Mouse (Mus musculus): ENCODE data around the gene Gm1043.
A peak's percentile ranks its signal among the peaks of the same experiment; 100 is the strongest.

The Gm1043 gene

DNA sequence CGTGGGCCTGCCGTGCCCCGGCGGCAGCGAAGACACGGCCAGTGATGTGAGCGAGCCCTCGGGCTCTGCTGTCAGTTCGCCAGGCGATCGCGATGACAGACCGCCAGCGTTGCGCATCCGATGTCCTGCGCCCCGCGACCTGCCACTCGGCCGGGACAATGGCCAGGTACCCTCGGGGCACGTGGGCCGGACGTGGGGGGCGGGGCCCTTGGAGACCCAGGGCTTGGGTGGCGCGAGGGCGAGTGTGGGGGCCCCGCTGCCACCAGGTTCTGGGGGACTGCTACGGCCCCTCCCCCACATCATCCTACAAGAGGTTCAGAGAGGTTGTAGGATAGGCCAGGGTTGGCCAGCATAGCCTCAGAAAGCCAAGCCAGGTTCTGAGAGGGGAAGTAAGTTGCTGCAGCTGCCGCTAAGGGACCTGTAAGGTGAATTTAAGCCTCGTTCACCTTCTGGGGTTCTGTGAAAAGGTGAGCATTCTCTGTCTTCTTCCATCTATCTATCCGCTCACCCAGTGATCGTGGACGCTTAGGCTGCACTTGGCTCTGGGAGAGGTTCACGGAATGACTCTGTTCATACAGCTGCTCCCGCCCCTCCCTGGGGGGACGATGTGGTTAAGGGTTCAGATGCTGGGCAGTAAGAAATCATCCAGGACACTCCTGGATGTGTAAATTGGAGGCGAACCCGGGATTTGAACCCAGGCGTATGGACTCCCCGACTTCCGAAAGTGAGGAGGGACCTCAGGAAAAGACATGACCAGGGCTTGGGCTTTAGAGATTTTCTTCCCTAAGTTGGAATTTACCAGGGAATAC is 157.4 kb downstream of the Gm1043 start:
- DNase-seq (ENCODE audit: low read depth, low spot score) = no peak

- DNase-seq (ENCODE audit: low read depth, low spot score) = peak; percentile 65
Observed at GRCm38 (mm10) chr5:37243169-37243886, 158.2 kb downstream of the Gm1043 start.

DNA sequence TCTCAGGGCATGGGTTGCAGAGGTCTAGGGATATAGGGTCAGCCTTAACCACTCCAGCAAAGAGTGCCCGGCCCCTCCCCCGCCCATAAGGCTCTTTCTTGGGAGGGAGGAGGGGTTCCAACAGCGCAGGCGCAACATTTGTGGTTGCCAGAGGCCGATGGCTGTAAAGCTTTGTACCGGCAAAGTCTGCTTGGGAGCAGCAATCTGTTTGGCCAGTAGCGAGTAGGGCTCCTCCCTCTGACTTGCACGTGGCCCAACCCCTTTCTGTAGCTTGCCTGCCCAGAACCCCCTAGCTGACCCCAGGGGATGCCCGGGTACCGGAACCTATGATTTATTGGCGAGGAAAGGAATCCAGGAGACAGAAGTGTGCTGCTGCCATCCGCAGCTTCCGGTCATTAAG is 159.0 kb downstream of the Gm1043 start:
- DNase-seq (ENCODE audit: low read depth, low spot score) = peak; percentile 3

- DNase-seq (ENCODE audit: low read depth, low spot score) = no peak
Observed at GRCm38 (mm10) chr5:37244666-37245242, 159.6 kb downstream of the Gm1043 start.

GRCm38 (mm10) chr5:37245651-37246050 is 160.5 kb downstream of the Gm1043 start:
- peak; percentile 69 for DNase-seq (ENCODE audit: low read depth, low spot score)

- peak; percentile 48 for DNase-seq (ENCODE audit: low read depth, low spot score)
Observed at GRCm38 (mm10) chr5:37246138-37246910, 161.2 kb downstream of the Gm1043 start.

- no peak for DNase-seq (ENCODE audit: low read depth, low spot score)
Observed at GRCm38 (mm10) chr5:37247456-37247855, 162.3 kb downstream of the Gm1043 start.

DNA sequence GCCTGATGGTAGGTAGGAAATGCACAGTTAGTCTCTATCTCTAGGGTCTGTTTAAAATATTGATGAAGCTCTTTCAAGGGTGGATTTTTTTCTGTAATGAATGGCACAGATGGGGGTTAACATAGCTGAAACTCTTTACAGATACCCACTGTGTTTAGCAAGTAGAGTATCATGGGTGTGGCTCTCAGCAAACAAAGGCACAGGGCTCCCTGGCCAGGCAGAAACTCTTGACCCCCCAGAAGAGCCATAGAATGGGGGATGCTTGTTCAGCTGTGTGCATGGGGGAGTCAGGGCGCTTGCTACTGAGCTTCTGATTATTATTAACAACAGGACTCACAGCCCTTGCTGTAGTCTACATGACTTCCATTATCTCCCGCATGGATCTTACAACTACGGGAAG is 163.7 kb downstream of the Gm1043 start:
- DNase-seq (ENCODE audit: low read depth, low spot score) = no peak

- no peak for DNase-seq (ENCODE audit: low read depth, low spot score)
Observed at GRCm38 (mm10) chr5:37251596-37251995, 166.4 kb downstream of the Gm1043 start.

DNA sequence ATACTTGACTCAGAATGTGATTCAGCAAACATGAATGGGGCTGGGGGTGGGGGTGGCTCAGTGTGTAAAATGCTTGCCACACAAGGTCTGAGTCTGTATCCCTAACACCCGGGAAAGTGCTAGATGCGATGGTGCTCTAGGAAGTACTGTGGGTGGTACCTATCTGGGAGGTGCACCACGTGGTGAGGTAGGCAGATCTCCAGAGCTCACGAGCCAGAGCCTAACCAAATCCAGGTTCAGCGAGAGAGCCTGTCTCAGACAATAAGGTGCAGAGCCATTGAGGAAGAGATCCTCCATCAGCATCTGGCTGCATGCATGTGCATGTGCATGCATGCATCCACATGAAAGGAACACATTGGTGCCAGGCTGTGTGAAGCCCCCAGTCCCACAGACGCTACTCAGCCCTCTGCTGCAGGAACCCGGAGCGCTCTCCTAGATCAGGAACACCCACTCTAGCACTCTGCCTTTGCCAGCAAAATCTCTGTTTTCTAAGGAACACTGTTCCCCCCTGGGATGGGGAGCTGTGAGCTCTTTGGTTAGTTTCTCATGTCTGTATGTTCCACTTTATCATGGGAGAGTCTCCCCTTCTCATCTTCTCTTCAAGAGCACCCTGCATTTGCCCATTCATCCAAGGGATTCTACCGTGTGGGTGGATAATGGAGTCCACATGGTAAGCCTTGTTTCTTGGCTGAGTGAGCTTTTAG is 167.1 kb downstream of the Gm1043 start:
- no peak for DNase-seq (ENCODE audit: low read depth, low spot score)

- DNase-seq (ENCODE audit: low read depth, low spot score) = no peak
Observed at GRCm38 (mm10) chr5:37254523-37254922, 169.4 kb downstream of the Gm1043 start.

DNA sequence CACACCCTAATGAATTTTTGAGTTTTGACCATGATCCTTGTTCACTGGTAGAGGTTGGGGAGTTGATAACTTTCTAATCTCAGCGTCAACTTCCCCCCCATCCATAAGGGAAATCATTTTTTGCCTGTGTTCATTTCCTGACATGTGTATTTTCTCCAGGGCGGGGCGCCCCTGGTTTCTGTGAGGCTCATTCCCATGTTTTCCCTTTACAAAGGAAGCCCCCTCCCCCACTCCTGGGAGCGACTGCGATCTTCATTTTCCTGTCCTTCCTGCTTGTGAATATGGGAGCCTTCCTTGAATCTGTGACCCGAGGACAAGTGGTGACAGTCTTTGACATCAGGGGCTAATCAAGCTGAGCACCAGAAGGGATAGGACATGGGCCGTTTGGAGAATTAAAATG is 171.7 kb downstream of the Gm1043 start:
- no peak for DNase-seq (ENCODE audit: low read depth, low spot score)

- DNase-seq (ENCODE audit: low read depth, low spot score) = peak; percentile 32
Observed at GRCm38 (mm10) chr5:37257243-37257642, 172.1 kb downstream of the Gm1043 start.

- DNase-seq (ENCODE audit: low read depth, low spot score) = no peak
Observed at GRCm38 (mm10) chr5:37261734-37262133, 176.6 kb downstream of the Gm1043 start.

GRCm38 (mm10) chr5:37263816-37264215 is 178.6 kb downstream of the Gm1043 start:
- no peak for DNase-seq (ENCODE audit: low read depth, low spot score)
